Mouse (Mus musculus) stomach, embryonic 14.5 days (tissue): ENCODE results near the gene Dclre1b. TPM values are rescaled to one million over a fixed set of nuclear protein-coding genes. Genes with fewer than 3 reads are reported as not detected.
"Not testable (repeated sequence)": the region's sequence is repeated elsewhere in the genome, so short reads cannot be mapped to it uniquely, and the experiment has no call there.

Experiments
- ATAC-seq: fragments of 200-750 bp; cut with Nextera tagmentation; 2 replicates; pipeline ENCODE4 v1.8.0; 2017; ENCODE audit warnings: low read depth, moderate TSS enrichment; ENCODE audit not compliant: insufficient number of reproducible peaks, insufficient read depth, low FRiP score
- H3K27ac ChIP-seq: fragments of 300-500 bp; sonication (generic); 2 replicates; pipeline ENCODE4 v1.5.1; 2014; ENCODE audit warnings: mild to moderate bottlenecking, low read length, moderate library complexity, mixed read lengths
- H3K27me3 ChIP-seq: fragments of 300-500 bp; sonication (generic); 2 replicates; pipeline ENCODE4 v1.6.1; 2014; ENCODE audit warnings: low read length, control low read depth, mixed read lengths; ENCODE audit not compliant: control insufficient read depth, insufficient read depth
- H3K36me3 ChIP-seq: fragments of 300-500 bp; sonication (generic); 2 replicates; pipeline ENCODE4 v1.6.1; 2014; ENCODE audit warnings: mild to moderate bottlenecking, control low read depth, low read length, moderate library complexity, mixed read lengths; ENCODE audit not compliant: control insufficient read depth, insufficient read depth
- H3K4me1 ChIP-seq: fragments of 300-500 bp; sonication (generic); 2 replicates; pipeline ENCODE4 v1.6.1; 2014; ENCODE audit warnings: low read length, control low read depth, mixed read lengths; ENCODE audit not compliant: control insufficient read depth, insufficient read depth
- H3K4me2 ChIP-seq: fragments of 300-500 bp; sonication (generic); replicated peaks from 2 replicates; pipeline ENCODE4 v1.6.1; 2014; ENCODE audit warnings: low read depth, low read length, control low read depth
- H3K4me3 ChIP-seq: fragments of 300-500 bp; sonication (generic); 2 replicates; pipeline ENCODE4 v1.5.1; 2014; ENCODE audit warnings: low read depth, low read length, control low read depth
- H3K9ac ChIP-seq: fragments of 300-500 bp; sonication (generic); replicated peaks from 2 replicates; pipeline ENCODE4 v1.6.1; 2014; ENCODE audit warnings: low read depth, mild to moderate bottlenecking, control low read depth, low read length, moderate library complexity, mixed read lengths
- H3K9me3 ChIP-seq: fragments of 300-500 bp; sonication (generic); 2 replicates; pipeline ENCODE4 v1.6.1; 2016; ENCODE audit warnings: low read depth, low read length, control low read depth; ENCODE audit not compliant: control insufficient read depth
- WGBS: fragments of 180-500 bp; shearing (Covaris S2); extraction: QIAGEN DNeasy Blood & Tissue Kit; methylation state at CpG from one replicate; pipeline ENCODE4 v1.1.7; 2014; 5-methylcytosine and 5-hydroxymethylcytosine counted together
- polyA plus RNA-seq: library from polyadenylated mRNA; unstranded; fragments of >200 nt; fragmentation: Nextera tagmentation; extraction: Ambion mirVana; gene quantifications from 2 replicates; pipeline ENCODE4 v1.2.1, GENCODE M21; 2014

Gene Dclre1b
- polyA plus RNA-seq, 1 experiment from 2014 or later: 30.9 TPM

DNA sequence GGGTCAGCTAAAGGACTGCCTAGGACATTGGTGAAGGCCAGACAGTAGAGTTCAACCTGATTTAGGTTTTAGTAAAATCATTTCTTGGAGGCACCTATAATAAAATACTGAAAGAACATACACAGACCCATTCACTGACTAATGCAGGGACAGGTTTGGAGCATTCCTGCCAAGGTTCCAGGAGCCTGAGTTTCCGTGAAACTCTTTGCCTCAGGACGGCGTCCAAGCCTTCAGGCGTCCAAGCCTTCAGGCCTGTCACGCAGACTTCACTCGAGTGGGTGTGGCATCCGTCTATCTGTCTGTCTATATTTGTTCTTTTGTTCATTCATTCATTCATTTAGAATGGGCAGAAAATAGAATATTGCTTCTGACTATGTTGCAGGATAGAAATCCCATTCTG, 21.9 kb upstream of the Dclre1b start:
- ATAC-seq: no peak

DNA sequence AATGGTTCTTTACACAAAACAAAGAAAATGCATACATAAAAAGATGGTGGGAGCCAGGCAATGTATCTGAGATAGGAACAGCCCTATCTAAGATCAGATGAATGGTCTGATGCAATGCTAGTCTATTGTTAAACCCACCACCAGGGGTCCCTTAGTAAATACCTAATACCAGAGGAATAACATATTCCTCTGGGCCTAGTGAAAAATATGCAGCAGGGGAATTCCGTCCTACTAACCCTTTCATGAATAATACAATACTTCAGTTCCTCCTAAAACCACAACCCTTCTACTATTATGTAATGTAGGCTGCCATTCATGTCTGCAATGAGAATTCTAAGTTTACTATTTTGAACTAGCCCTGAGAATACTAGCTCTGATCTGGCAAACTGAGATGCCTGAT, 21.4 kb upstream of the Dclre1b start:
- ATAC-seq, H3K27me3 ChIP-seq, H3K4me3 ChIP-seq, H3K36me3 ChIP-seq, H3K4me2 ChIP-seq, H3K9me3 ChIP-seq, H3K9ac ChIP-seq, H3K4me1 ChIP-seq, H3K27ac ChIP-seq: not testable (repeated sequence)
- WGBS: 45% methylated on average over 1 of the region's 1 CpGs

More for the DNA sequence above, 21.9 kb upstream of the Dclre1b start:
- Histone ChIP-seq H3K9me3 (no peaks in the 10 kb centered on the region), H3K4me3 (no peak overlapping the region), H3K4me1 (no peaks in the 10 kb centered on the region), H3K36me3 (no peaks in the 10 kb centered on the region), H3K27ac (no peak overlapping the region), H3K27me3 (no peaks in the 10 kb centered on the region), H3K4me2 (no peak overlapping the region), H3K9ac (no peak overlapping the region)
- 75% methylated on average over 7 of the region's 7 CpGs for WGBS

DNA sequence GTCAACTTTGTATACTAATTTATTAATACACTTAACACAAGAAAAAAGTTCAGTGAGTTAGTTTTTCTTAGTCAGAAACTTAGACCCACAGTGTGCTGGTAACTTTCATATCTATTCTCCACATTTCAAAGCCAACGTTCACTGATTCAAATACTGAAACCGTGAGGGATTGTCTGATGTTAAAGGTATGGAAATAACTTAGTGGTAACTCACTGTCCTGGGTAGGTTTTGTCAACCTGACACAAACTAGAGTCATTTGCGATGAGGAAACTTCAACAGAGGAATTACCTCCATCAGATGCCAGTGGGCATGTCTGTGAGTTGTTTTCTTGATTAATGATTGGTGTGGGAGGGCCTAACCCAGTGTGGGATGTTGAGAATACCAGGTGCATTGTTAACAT, 19.8 kb upstream of the Dclre1b start:
- no peaks in the 10 kb centered on the region for H3K27me3 ChIP-seq
- H3K36me3 ChIP-seq: no peaks in the 10 kb centered on the region
- no peak overlapping the region for H3K27ac ChIP-seq
- H3K9ac ChIP-seq: no peak overlapping the region
- WGBS: 81% methylated on average over 3 of the region's 3 CpGs
- no peak overlapping the region for H3K4me3 ChIP-seq
- ATAC-seq: no peak
- no peak overlapping the region for H3K4me2 ChIP-seq
- no peaks in the 10 kb centered on the region for H3K9me3 ChIP-seq
- H3K4me1 ChIP-seq: no peaks in the 10 kb centered on the region

DNA sequence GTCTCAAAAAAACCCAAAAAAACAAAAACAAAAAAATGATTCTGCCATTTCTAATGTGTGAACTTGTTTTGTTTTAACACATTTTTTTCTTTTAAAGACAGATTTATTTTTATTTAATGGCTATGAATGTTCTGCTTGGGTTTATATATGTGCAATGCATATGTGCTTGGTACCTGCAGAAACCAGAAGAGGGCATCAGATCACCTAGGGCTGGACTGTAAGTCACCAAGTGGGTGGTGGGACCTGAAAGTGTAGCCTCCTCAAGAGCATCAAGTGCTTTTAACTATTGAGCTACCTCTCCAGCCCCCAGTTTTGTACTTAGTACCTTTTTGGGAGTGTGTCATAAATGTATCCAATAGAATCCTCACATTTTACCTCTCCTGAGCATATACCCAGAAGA, 18.3 kb upstream of the Dclre1b start:
- no peak for ATAC-seq
- no peaks in the 10 kb centered on the region; the same call in 1 of the 2 replicates for H3K36me3 ChIP-seq
- no peak overlapping the region for H3K9ac ChIP-seq
- no peaks in the 10 kb centered on the region for H3K4me1 ChIP-seq
- no peaks in the 10 kb centered on the region for H3K9me3 ChIP-seq
- no peak overlapping the region for H3K4me3 ChIP-seq
- no peak overlapping the region for H3K27ac ChIP-seq
- H3K27me3 ChIP-seq: no peaks in the 10 kb centered on the region
- no peak overlapping the region for H3K4me2 ChIP-seq

DNA sequence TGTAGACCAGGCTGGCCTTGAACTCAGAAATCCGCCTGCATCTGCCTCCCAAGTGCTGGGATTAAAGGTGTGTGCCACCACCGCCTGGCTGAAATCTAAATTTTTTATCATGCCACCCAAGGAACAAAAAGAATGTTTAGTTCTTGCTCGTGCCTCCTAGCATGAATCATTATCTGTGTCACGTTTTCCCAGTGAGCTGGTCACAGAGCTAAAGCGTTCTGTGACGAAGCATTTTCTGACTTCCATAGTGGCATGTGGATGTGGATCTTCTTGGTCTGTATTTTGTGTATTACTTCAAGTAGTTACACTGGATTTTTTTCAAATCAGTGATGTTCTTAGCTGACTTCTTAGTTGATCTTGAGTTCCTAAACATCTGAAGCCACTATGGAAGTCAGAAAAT, 1.7 kb upstream of the Dclre1b start:
- no peak overlapping the region for H3K9ac ChIP-seq
- H3K27ac ChIP-seq: no peak overlapping the region
- H3K36me3 ChIP-seq: peaks cover 12% of the 10 kb centered on the region
- WGBS: 82% methylated on average over 6 of the region's 6 CpGs
- H3K27me3 ChIP-seq: no peaks in the 10 kb centered on the region
- no peaks in the 10 kb centered on the region for H3K9me3 ChIP-seq
- H3K4me3 ChIP-seq: no peak overlapping the region
- ATAC-seq: no peak
- H3K4me2 ChIP-seq: no peak overlapping the region
- H3K4me1 ChIP-seq: peaks cover 3% of the 10 kb centered on the region; the same call in 1 of the 2 replicates

DNA sequence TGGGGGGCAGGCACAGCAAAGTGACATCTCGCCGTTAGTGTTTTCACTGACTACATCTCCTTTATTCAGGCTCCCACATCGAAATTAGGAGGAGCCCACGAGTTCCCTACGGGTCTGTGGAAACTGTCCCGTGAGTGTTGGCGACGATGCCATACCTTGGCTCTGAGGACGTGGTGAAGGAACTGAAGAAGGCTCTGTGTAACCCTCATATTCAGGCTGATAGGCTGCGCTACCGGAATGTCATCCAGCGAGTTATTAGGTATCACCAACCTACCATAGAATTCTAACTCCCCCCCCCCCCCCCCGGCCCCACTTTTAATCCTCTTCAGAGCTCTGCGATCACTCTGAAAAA, 531 bp upstream of the Dclre1b start:
- peak; percentile 23; the same call in 1 of the 2 replicates for ATAC-seq
- H3K36me3 ChIP-seq: peaks cover 6% of the 10 kb centered on the region; the same call in 1 of the 2 replicates

DNA sequence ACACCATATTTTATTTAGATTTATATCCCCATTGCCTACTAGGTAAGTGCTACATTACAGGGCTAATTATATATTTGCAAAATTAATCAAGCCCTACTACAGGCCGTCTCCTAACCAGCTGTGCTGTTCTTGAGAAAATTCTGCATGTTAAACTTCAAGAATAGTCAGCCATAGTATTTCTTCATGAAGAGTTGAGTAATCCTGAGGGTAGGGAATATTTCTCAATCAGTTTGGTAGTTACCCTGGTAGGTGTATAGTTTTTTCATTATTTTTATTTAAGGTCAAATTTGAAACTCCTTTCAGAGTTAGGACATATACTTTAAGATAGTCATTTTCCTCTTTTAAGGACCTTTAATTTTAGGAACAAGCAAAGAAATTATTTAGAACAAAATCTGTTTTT, 3.6 kb downstream of the Dclre1b start:
- no peak for ATAC-seq
- Histone ChIP-seq H3K4me3 (no peak overlapping the region), H3K36me3 (peaks cover 27% of the 10 kb centered on the region), H3K9me3 (no peaks in the 10 kb centered on the region), H3K27me3 (no peaks in the 10 kb centered on the region), H3K4me1 (peaks cover 3% of the 10 kb centered on the region; the same call in 1 of the 2 replicates), H3K4me2 (no peak overlapping the region), H3K9ac (no peak overlapping the region), H3K27ac (no peak overlapping the region)
- WGBS: 85% methylated on average over 1 of the region's 1 CpGs

More for the DNA sequence above, 531 bp upstream of the Dclre1b start:
- peak overlapping the region; percentile 81 for H3K4me3 ChIP-seq
- peak overlapping the region; percentile 88 for H3K27ac ChIP-seq
- H3K27me3 ChIP-seq: no peaks in the 10 kb centered on the region
- H3K9ac ChIP-seq: peak overlapping the region; percentile 62
- H3K4me1 ChIP-seq: peaks cover 3% of the 10 kb centered on the region; the same call in 1 of the 2 replicates
- WGBS: 3% methylated on average over 14 of the region's 14 CpGs
- peak overlapping the region; percentile 63 for H3K4me2 ChIP-seq
- no peaks in the 10 kb centered on the region for H3K9me3 ChIP-seq

DNA sequence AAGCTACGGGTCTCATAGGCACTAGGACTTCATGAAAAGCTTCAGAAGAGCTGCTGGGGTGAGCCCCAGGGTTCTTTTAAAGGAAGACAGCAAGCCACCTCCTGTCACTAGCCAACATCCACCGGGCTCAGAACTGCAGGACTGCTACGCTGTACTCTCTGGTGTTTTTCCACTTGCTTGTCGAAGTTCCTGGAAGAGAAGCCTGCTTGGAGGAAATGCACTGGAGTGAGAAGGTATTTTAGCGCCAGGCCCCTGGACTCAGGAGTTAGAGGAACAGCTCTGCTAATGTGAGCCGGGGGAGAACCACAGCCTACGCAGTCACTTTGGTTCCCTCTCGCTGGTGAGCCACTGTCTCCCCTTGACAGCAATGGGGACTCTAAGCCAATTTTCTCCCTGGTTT, 6.4 kb downstream of the Dclre1b start:
- no peaks in the 10 kb centered on the region for H3K9me3 ChIP-seq
- peaks cover 27% of the 10 kb centered on the region for H3K36me3 ChIP-seq
- H3K27me3 ChIP-seq: no peaks in the 10 kb centered on the region
- no peak overlapping the region for H3K27ac ChIP-seq
- no peaks in the 10 kb centered on the region; the same call in 1 of the 2 replicates for H3K4me1 ChIP-seq
- WGBS: 83% methylated on average over 8 of the region's 8 CpGs
- ATAC-seq: no peak
- no peak overlapping the region for H3K4me3 ChIP-seq
- H3K4me2 ChIP-seq: no peak overlapping the region
- no peak overlapping the region for H3K9ac ChIP-seq
